Mouse (Mus musculus): ENCODE data around the gene Zfp868. TPM values are rescaled to one million over a fixed set of nuclear protein-coding genes. Genes with fewer than 3 reads are reported as not detected.
"Not testable (repeated sequence)": the region's sequence is repeated elsewhere in the genome, so short reads cannot be mapped to it uniquely, and the experiment has no call there.

Gene Zfp868
- polyA plus RNA-seq, 1 experiment from 2014 or later: 44.1 TPM

- 1% methylated on average over 54 of the region's 54 CpGs for WGBS
- peak; percentile 71; the same call in 1 of the 2 replicates for ATAC-seq (ENCODE audit: low read depth)
- H3K27ac ChIP-seq (ENCODE audit: low read depth, low read length): no peak overlapping the region
- H3K27me3 ChIP-seq (ENCODE audit: control insufficient read depth, insufficient read depth, low read length): no peaks in the 10 kb centered on the region
- peak overlapping the region; percentile 37 for H3K4me3 ChIP-seq (ENCODE audit: low read depth, low read length)
- no peaks in the 10 kb centered on the region for H3K4me1 ChIP-seq (ENCODE audit: control insufficient read depth, insufficient read depth, low read length)
- H3K36me3 ChIP-seq (ENCODE audit: control insufficient read depth, insufficient read depth, low read length): no peaks in the 10 kb centered on the region
- H3K9me3 ChIP-seq (ENCODE audit: control insufficient read depth, low read length): no peaks in the 10 kb centered on the region
- peak overlapping the region; percentile 68 for H3K9ac ChIP-seq (replicated peaks; ENCODE audit: low read depth, low read length)
- peak overlapping the region; percentile 75 for H3K4me2 ChIP-seq (ENCODE audit: low read depth, low read length)
Measured at GRCm38 (mm10) chr8:69584611-69585202, 40.6 kb downstream of the Zfp868 start.

GRCm38 (mm10) chr8:69584201-69584600 is 41.1 kb downstream of the Zfp868 start:
- not testable (repeated sequence) for H3K9me3 ChIP-seq (ENCODE audit: control insufficient read depth, low read length); H3K27ac ChIP-seq (ENCODE audit: low read depth, low read length); H3K4me1 ChIP-seq (ENCODE audit: control insufficient read depth, insufficient read depth, low read length); H3K36me3 ChIP-seq (ENCODE audit: control insufficient read depth, insufficient read depth, low read length); H3K27me3 ChIP-seq (ENCODE audit: control insufficient read depth, insufficient read depth, low read length); ATAC-seq (ENCODE audit: low read depth)
- Histone ChIP-seq H3K4me3 (ENCODE audit: low read depth, low read length) (peak overlapping the region; percentile 37), H3K9ac (replicated peaks; ENCODE audit: low read depth, low read length) (peak overlapping the region; percentile 68), H3K4me2 (ENCODE audit: low read depth, low read length) (peak overlapping the region; percentile 75)
- 18% methylated on average over 7 of the region's 7 CpGs for WGBS

Other genes with a start within 250 kb of the Zfp868 start
- gene Gm9495, start 172.0 kb downstream of the Zfp868 start, polyA plus RNA-seq (2014; fragmentation: Nextera tagmentation; extraction: Ambion mirVana): not detected in 2 replicates
- gene Gm7697, start 102.6 kb downstream of the Zfp868 start, polyA plus RNA-seq (2014; fragmentation: Nextera tagmentation; extraction: Ambion mirVana): not detected in 2 replicates
- gene Zfp964, start 28.9 kb upstream of the Zfp868 start, polyA plus RNA-seq (2014; fragmentation: Nextera tagmentation; extraction: Ambion mirVana): 3.0 and 3.1 TPM in 2 replicates
- 29.3 and 30.3 TPM in 2 replicates for gene Zfp869, start 85.2 kb upstream of the Zfp868 start, polyA plus RNA-seq (2014; fragmentation: Nextera tagmentation; extraction: Ambion mirVana)
- 8.8 and 9.3 TPM in 2 replicates for gene Zfp963, start 124.4 kb upstream of the Zfp868 start, polyA plus RNA-seq (2014; fragmentation: Nextera tagmentation; extraction: Ambion mirVana)
- 0.45 and 0.86 TPM in 2 replicates for gene Gm20422, start 149.3 kb upstream of the Zfp868 start, polyA plus RNA-seq (2014; fragmentation: Nextera tagmentation; extraction: Ambion mirVana)
- gene Atp13a1, start 165.6 kb upstream of the Zfp868 start, polyA plus RNA-seq (2014; fragmentation: Nextera tagmentation; extraction: Ambion mirVana): 48.0 and 51.1 TPM in 2 replicates
- gene Zfp866, start 165.6 kb upstream of the Zfp868 start, polyA plus RNA-seq (2014; fragmentation: Nextera tagmentation; extraction: Ambion mirVana): 47.1 and 47.7 TPM in 2 replicates
- gene Gmip, start 183.1 kb upstream of the Zfp868 start, polyA plus RNA-seq (2014; fragmentation: Nextera tagmentation; extraction: Ambion mirVana): 27.5 and 31.3 TPM in 2 replicates
- 0.84 and 1.3 TPM in 2 replicates for gene Lpar2, start 196.9 kb upstream of the Zfp868 start, polyA plus RNA-seq (2014; fragmentation: Nextera tagmentation; extraction: Ambion mirVana)
- 61.0 and 74.5 TPM in 2 replicates for gene Pbx4, start 206.9 kb upstream of the Zfp868 start, polyA plus RNA-seq (2014; fragmentation: Nextera tagmentation; extraction: Ambion mirVana)

Measured in neural tube, embryonic 14.5 days (tissue).